Mouse (Mus musculus): ENCODE data around the gene Iqca. TPM values are rescaled to one million over a fixed set of nuclear protein-coding genes. Genes with fewer than 3 reads are reported as not detected.

Gene Iqca
- total RNA-seq (2021): not detected
- long read RNA-seq, experiment 1: 0 reads
- long read RNA-seq, experiment 2: 0 reads

- DNase-seq (ENCODE audit: low spot score in 2 of 2): peak; percentile 6 to 42
Observed at GRCm38 (mm10) chr1:90153099-90153744, at the start of gene Iqca. Gene Iqca (minus strand): TSS chr1:90153401.

- DNase-seq (ENCODE audit: low spot score in 2 of 2): peak; percentile 63 to 67
Observed at GRCm38 (mm10) chr1:90202207-90202978, 49.2 kb upstream of the Iqca start.

- DNase-seq (ENCODE audit: low spot score in 2 of 2): no peak
Observed at GRCm38 (mm10) chr1:90201655-90202054, 48.5 kb upstream of the Iqca start.

DNA sequence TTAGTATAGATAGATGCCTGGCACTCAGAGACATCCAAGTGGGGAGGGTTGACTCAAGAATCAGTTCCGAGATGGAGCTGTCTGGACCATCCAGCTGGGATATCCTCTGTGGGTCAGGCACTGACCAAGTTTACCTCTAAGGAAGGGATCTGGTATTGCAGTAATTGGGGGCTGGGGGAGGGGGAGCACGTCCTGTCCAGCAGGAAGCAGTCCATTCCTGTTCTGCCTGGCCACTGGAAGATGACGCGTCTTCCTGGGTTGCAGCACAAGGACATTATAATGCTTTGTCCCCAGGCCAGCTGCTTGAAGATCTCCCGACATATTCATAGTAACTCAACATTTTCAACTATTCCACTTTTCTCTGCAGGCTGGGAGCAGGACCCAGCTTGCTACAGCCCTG lies 48.0 kb upstream of the Iqca start:
- DNase-seq (ENCODE audit: low spot score in 2 of 2): no peak

DNA sequence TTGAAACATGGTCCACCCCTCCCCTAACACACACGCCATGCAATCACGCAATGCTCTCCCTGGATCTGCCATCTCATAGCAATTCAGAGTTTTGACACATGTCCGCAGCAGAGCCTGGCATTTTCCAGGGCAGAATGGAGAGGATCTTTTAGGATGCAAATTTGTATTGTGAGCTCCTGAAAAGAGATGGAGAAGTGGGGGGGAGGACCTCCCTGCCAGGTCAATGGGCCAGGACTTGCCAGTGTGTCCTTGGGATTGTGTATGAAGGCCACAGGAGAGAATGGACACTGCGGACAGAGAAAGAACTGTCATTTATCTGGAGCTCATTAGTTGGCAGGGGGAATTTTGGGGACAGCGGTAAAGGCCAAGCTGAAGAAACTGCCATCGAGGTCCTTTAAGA lies 35.8 kb upstream of the Iqca start:
- no peak for DNase-seq (ENCODE audit: low spot score in 2 of 2)

GRCm38 (mm10) chr1:90186874-90187273 lies 33.7 kb upstream of the Iqca start:
- DNase-seq (ENCODE audit: low spot score in 2 of 2): no peak

DNA sequence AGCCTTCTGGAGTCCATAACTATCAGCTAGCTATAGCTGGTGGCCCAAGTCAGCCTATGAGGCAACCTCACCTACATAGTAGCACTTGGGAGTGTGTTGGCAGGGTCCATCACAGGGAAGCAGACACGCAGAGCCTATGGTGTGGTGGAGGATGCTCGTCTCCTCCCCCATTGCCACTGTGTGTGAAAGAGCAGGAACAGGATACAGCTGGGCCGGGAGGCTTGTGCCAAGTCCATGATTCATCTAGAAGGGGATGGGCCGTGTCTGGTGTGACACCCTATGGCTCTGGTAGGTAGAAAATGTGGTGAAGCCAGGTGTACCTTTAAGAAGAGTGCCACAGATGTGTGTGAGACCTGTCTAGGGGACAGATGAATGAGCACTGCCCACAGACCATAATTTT lies 33.0 kb upstream of the Iqca start:
- DNase-seq (ENCODE audit: low spot score in 2 of 2): no peak

DNA sequence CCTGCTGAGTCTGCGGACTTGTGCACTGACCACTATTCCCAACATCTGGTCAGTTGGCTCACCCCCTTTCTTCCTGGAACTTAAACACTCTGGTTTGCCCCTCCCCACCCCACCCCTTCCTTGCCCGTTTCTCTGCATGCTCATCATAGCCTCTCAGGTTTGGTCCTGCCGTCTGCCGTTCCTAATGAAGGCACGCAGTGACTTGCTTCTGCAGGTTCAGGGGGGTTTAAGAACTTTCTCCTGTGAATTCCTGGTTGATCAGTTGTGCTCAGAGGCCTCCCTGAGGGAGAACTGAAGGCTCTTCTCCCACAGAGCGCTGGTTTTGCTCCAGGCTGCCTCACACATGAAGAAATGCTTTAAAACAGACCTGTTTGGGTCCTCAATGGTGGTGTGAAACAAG lies 30.4 kb upstream of the Iqca start:
- no peak for DNase-seq (ENCODE audit: low spot score in 2 of 2)

- DNase-seq (ENCODE audit: low spot score in 2 of 2): no peak
Observed at GRCm38 (mm10) chr1:90182521-90182920, 29.3 kb upstream of the Iqca start.

DNA sequence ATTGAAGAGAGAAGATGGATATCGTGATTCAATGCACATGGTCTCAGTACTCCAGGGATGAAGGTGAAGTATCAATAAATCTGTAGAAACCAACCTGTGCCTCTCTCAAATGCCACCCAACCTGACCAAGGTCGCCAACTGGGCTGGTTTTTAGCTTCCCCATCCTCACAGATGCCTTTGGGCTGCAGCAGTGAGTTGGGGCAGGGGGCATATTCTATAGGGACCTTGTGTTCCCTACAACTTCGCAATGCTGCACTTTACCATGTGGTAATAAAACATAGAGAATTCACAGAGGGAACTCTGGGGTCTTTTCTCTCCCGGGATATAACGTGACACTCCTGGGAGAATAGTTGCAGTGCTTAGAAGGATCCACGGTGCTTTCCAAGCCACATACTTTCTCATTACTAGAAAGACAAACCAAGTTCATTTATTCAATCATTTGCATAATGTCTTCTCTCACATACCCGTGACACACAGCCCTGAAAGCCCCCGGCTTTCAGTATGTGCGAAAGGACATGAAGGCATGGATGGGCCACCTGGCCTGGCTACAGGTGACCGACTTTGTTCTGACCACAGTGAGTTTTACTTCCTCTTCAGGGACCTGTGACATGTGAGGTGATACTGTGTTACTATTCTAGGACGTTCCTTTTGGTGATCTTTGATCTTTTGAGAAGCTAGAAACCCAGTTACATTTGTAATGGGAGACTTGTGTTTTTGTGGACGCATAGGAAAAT lies 27.9 kb upstream of the Iqca start:
- DNase-seq (ENCODE audit: low spot score in 2 of 2): no peak

GRCm38 (mm10) chr1:90180479-90180878 lies 27.3 kb upstream of the Iqca start:
- no peak for DNase-seq (ENCODE audit: low spot score in 2 of 2)

- DNase-seq (ENCODE audit: low spot score in 2 of 2): no peak
Observed at GRCm38 (mm10) chr1:90177978-90178377, 24.8 kb upstream of the Iqca start.

DNA sequence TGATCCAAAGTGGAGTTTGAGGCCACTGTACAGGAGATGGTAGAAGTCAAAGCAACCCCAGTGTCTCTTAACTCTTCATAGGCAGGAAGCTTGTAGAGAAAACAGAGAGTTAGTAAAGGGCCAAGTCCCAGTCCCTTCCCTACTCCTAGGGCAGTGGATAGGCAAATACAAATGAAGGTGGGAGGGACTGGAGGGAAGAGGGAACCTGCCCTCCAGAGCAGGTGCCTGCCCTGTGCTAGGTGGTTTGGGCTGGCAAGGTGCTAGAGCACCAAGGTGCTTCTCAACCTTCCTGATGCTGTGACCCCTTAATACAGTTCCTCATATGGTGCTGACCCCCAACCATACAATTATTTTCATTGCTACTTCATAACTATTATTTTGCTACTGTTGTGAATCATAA lies 24.4 kb upstream of the Iqca start:
- no peak for DNase-seq (ENCODE audit: low spot score in 2 of 2)

GRCm38 (mm10) chr1:90176223-90176622 lies 23.0 kb upstream of the Iqca start:
- no peak for DNase-seq (ENCODE audit: low spot score in 2 of 2)

DNA sequence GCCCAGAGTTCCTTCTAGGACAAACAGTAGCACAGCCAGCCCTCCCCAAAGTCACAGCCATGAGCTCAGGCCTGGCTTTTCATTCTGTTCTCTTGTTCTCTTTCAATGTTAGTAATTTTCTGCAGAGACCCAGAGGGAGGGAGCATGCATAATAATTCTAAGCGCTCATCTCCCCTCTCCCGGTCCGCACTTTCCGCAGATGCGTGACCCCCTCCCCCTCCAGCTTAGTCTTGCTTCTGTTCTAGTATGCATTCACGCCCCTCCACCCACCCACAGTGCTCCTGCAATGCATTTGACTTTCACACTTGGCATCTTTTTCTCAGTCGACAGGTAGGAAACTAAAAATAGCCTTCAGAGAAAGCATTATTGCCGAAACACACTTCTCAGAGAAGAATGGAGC lies 21.1 kb upstream of the Iqca start:
- no peak for DNase-seq (ENCODE audit: low spot score in 2 of 2)

GRCm38 (mm10) chr1:90164319-90164718 lies 11.1 kb upstream of the Iqca start:
- DNase-seq (ENCODE audit: low spot score in 2 of 2): no peak

DNA sequence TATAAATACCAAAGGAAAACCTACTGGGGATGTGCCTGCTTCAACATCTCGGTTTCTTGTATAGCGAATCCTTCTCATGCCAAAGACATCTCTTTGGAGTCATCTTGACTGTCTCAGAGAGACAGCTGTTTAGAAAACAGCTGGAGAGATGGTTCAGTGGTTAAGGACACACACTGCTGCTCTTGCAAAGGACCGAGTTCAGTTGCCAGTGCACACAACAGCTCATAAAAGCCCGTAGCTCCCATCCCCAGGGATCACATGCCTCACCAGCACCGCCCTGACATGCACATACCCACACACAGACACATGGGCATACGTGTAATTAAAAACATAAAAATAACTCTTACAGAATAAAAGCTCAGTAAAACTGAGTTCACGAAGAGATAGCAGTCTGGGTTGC lies 10.0 kb upstream of the Iqca start:
- DNase-seq (ENCODE audit: low spot score in 2 of 2): no peak

GRCm38 (mm10) chr1:90162379-90162857 lies 9.2 kb upstream of the Iqca start:
- DNase-seq (ENCODE audit: low spot score in 2 of 2): no peak

DNA sequence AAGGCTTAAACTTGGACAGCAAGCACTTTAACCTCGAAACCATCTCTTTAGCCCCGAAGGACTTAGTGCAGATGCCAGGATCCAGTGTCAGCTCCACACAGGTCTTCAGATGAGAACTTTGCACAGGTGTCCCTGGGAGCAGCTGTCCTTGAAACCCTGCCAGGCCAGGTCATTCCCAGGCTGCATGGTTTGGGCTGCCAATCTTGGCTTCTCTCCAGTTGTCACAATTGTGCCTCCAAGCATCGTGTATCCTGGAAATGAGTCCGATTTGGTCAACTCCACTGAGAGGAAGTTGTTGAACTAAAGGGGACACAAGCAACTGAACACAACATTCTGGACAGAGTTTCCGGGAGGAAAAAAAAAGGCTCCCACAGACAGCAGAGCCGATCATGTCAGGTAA lies 8.4 kb upstream of the Iqca start:
- DNase-seq (ENCODE audit: low spot score in 2 of 2): no peak

DNA sequence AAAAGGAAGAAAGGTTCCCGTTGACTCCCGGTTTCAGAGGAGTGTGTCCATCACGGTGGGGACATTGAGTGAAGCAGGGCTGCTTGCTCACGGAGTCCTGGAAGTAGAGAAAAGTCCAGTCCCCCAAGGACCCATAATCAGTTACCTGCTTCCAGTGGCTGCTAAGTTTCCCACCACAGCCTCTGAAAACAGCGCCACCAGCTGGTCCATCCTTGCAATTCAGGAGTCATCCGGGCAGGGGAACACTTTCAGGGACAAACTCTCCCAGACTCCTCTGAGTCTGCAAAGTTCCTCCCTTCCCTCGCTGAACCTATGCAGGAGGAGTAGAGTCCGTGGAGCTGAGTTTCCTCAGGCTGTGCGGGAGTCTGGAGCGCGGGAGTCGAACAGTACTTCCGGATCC lies 6.7 kb upstream of the Iqca start:
- DNase-seq (ENCODE audit: low spot score in 2 of 2): no peak

GRCm38 (mm10) chr1:90156589-90156988 lies 3.4 kb upstream of the Iqca start:
- DNase-seq (ENCODE audit: low spot score in 2 of 2): no peak

- no peak for DNase-seq (ENCODE audit: low spot score in 2 of 2)
Observed at GRCm38 (mm10) chr1:90153787-90154186, 586 bp upstream of the Iqca start.
